Mouse (Mus musculus) Patski (cell line): ENCODE measurements around the gene Ralgps2. TPM values are rescaled to one million over a fixed set of nuclear protein-coding genes. Genes with fewer than 3 reads are reported as not detected.

Experiments
- ATAC-seq: fragments of 100-300 bp; one replicate; pipeline ENCODE4 v1.8.0; 2021
- CTCF ChIA-PET: fragments of 350-600 bp; sonication (Branson Sonifier 250); formaldehyde crosslinking; loops from one replicate; lab custom pipeline; 2022; ENCODE audit warnings: inconsistent platforms; lab: Charles Lee
- POLR2A ChIA-PET: fragments of 350-600 bp; sonication (Branson Sonifier 250); formaldehyde crosslinking; loops from one replicate; lab custom pipeline; 2022; ENCODE audit warnings: antibody characterized with exemption, inconsistent platforms; lab: Charles Lee
- DNase-seq: peaks from one replicate; pipeline ENCODE4 v3.0.0-alpha.2; 2011; ENCODE audit warnings: low read depth, low spot score
- H3K27me3 ChIP-seq: fragments of 371-371 bp; one replicate; pipeline ENCODE4 v1.5.1; 2021
- CTCF ChIP-seq: fragments of 100-300 bp; IDR thresholded peaks from one replicate; pipeline ENCODE4 v1.5.1; 2021
- in situ Hi-C: fragments of 300-500 bp; cut with MboI; formaldehyde crosslinking; loops from 3 replicates; pipeline ENCODE4 v1.11.1; 2018; ENCODE audit warnings: low pct_unique_long_range_greater_than_20kb, mixed read lengths
- polyA plus RNA-seq: library from polyadenylated mRNA; unstranded; gene quantifications from one replicate; pipeline ENCODE4 v1.2.3, GENCODE M21; 2021

Ralgps2 gene
- polyA plus RNA-seq, 1 experiment from 2014 or later: 7.4 TPM

DNA sequence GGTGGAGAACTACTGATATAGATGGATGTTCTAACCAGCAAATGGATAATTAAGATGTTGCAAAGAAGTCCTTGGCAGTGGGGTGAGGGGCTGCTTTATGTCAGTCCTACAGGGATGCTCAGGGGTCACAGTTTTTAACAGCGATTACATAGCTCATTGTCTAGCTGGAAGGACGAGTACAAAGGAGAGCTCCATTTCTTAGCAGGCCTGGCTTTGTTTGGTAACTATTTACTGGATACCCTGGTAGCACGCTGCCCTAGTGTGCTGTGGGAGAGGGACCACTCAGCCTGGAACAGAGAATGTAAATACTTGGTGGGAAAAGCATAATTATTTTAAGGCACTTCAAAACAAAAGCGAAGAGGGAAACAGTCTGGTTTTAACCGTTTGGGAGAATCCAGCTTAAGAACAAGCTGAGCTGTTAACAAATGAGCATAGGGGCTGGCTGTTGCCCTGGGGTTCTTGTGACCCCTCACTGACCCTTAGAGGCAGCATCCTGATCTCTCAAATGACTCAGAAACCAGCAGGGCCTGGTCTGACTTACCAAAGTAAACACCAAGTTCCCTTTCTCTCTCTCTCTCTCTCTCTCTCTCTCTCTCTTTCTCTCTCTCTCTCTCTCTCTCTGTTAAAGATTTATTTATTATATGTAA, 149.5 kb downstream of the Ralgps2 start:
- POLR2A ChIA-PET: interaction anchor here (0.6 kb wide), 2 partner anchors 11 to 1605 kb away, joined by 3 to 5 read pairs; no protein-coding TSS in a partner anchor
- H3K27me3 ChIP-seq: no peaks in the 10 kb centered on the region
- TF ChIP-seq CTCF: no peak
- CTCF ChIA-PET: interaction anchor here (1.0 kb wide), 1 partner anchor 15 kb away, joined by 3 read pairs; no protein-coding TSS in a partner anchor
- DNase-seq (no peak), ATAC-seq (no peak)
- in situ Hi-C loops: no loop called here

GRCm38 (mm10) chr1:156787164-156787863, 152.1 kb downstream of the Ralgps2 start:
- ATAC-seq: no peak
- in situ Hi-C loops: no loop called here
- no peak for DNase-seq
- no peak for TF ChIP-seq CTCF
- H3K27me3 ChIP-seq: no peaks in the 10 kb centered on the region
- ChIA-PET POLR2A (no interaction called here), CTCF (no interaction called here)

DNA sequence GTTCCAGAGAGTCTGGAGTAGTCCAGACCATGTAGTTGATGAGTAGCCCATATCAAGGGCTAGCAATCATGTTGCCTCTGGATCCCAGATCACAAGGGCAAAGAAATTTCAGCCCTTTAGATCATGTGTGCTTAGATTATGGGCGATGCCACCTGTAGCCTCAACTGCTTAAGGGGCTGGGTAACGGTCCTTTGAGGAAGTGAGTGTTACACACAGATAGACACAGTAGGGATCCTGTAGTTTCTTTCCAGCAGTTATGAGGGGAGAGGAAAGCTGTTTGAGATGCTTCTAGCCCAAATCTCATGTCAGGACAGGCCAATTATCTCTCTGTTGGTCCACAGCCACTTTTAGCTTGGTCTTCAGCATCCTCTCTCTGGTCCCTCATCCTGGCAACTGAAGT, 153.4 kb downstream of the Ralgps2 start:
- TF ChIP-seq CTCF: no peak
- ChIA-PET POLR2A (no interaction called here), CTCF (interaction anchor here (1.5 kb wide), 1 partner anchor 31 kb away, joined by 3 read pairs; no protein-coding TSS in a partner anchor)
- H3K27me3 ChIP-seq: no peaks in the 10 kb centered on the region
- no peak for DNase-seq
- ATAC-seq: no peak
- in situ Hi-C loops: no loop called here

DNA sequence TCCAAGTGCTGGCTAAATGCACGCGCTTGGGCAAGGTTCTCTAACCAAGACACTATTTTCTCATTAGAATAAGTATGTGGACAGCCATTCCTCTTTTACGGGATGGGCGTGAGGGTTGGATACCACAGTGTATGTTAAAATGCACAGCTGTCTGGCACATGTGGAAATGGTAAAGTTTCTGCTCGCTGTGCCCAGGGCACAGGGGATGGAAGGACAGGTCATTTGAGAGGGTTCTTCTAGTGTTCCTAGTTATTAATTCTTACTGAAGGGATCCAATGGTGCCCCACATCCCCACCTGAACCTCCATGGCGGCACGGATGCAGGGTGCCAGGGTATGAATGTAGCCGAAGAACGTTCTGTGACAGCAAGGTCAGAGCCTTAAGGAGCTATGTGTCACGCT, 154.5 kb downstream of the Ralgps2 start:
- ChIA-PET POLR2A (no interaction called here), CTCF (interaction anchor here (1.2 to 1.5 kb wide), 2 partner anchors 12 to 30 kb away, joined by 3 to 4 read pairs; no protein-coding TSS in a partner anchor)
- DNase-seq (no peak), ATAC-seq (no peak)
- H3K27me3 ChIP-seq: no peaks in the 10 kb centered on the region
- in situ Hi-C loops: no loop called here
- TF ChIP-seq CTCF: no peak

DNA sequence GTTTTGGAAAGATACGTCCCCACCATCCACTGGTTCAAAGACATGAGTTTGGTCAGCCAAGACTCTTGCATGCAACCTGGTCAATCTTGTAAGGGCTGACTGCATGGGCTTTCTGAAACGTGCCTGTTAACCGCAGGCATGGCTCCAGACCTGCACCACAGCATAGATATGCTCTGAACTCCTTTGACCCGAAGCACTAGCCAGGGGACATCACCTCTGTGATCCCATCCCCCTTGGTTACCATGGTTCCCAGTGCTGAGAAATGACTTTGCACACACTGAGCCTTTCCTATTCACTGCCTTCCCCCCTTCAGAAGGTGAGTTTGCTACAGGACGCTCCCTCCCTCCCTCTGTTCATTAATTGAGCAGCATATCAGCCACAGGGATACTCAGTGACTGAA, 155.3 kb downstream of the Ralgps2 start:
- ChIA-PET CTCF (no interaction called here), POLR2A (no interaction called here)
- no peak for DNase-seq
- ATAC-seq: peak; percentile 58
- no peaks in the 10 kb centered on the region for H3K27me3 ChIP-seq
- in situ Hi-C loops: no loop called here
- no peak for TF ChIP-seq CTCF

GRCm38 (mm10) chr1:156781971-156782850, 157.2 kb downstream of the Ralgps2 start:
- no peak for ATAC-seq
- in situ Hi-C loops: no loop called here
- no peak for DNase-seq
- H3K27me3 ChIP-seq: no peaks in the 10 kb centered on the region
- POLR2A ChIA-PET: no interaction called here
- CTCF ChIA-PET: no interaction called here
- TF ChIP-seq CTCF: no peak

GRCm38 (mm10) chr1:156781076-156781741, 158.2 kb downstream of the Ralgps2 start:
- TF ChIP-seq CTCF: no peak
- in situ Hi-C loops: no loop called here
- ChIA-PET CTCF (no interaction called here), POLR2A (interaction anchor here (0.6 kb wide), 2 partner anchors 262 to 546 kb away, joined by 3 to 5 read pairs; no protein-coding TSS in a partner anchor)
- ATAC-seq (peak; percentile 14), DNase-seq (no peak)
- no peaks in the 10 kb centered on the region for H3K27me3 ChIP-seq

DNA sequence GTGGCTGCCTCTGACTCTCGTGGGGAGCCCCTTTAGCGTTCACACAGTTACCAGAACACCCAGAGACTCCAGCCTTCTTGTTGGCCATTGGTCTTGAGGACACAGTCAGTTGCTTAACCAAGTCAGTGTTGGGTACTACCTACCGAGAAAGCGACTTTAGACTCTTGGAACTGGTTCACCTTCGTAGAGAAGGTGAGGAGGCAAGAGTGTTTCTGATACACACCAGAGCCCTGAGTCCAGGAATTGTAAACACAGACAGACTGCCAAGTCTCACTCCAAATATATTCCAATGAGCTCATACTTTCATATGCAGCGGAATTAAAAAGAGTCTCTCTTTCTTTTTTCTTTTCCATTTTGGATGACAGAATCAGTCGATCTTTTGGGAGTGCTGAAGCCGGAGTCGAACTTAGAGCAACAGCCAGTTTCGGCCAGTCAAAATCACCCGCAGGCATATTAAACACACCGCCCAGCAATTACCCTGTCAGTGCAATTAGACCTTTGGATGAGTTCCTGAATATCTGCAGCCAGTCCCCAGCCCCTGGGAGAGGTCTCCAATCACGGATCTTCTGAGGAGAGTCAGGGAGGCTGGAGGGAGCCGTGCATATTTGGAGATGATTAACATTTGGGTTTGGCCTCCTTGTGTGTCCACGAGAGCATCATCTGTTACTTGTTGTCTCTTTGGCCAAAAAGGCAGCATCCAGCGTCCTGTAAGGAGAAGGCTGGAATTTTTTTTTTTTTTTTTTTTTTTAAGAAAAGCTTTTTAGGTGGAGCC, 159.0 kb downstream of the Ralgps2 start:
- in situ Hi-C loops: no loop called here
- no peak for ATAC-seq
- CTCF ChIA-PET: interaction anchor here (1.2 kb wide), 1 partner anchor 8 kb away, joined by 3 read pairs; no protein-coding TSS in a partner anchor
- H3K27me3 ChIP-seq: no peaks in the 10 kb centered on the region
- POLR2A ChIA-PET: interaction anchor here (0.6 kb wide), 2 partner anchors 263 to 545 kb away, joined by 3 to 5 read pairs; no protein-coding TSS in a partner anchor
- TF ChIP-seq CTCF: no peak
- DNase-seq: no peak

DNA sequence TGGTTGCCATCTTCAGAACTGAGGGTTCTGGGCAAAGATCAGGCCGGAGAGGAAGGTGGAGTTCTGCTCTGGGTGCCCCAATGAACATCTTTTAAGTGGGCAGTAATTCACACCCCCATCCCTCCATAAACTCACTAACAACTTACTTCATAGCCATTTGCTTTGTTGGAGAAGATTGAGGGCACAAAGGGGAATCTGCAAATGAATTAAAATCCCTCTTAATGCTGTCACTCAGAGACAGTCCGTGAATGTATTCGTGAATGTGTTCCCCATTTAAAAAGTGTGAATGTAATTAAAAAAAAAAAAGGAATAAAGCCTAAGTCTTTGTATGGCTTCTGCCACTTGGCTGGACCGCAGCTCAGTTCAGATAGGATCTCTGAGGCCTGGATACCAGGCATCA, 159.8 kb downstream of the Ralgps2 start:
- no peak for ATAC-seq
- POLR2A ChIA-PET: no interaction called here
- H3K27me3 ChIP-seq: no peaks in the 10 kb centered on the region
- CTCF ChIA-PET: interaction anchor here (1.2 kb wide), 1 partner anchor 9 kb away, joined by 3 read pairs; no protein-coding TSS in a partner anchor
- TF ChIP-seq CTCF: no peak
- no peak for DNase-seq
- in situ Hi-C loops: no loop called here
